Mouse (Mus musculus) G1E-ER4 (cell line): ENCODE measurements around the gene Kif7. TPM values are rescaled to one million over a fixed set of nuclear protein-coding genes. Genes with fewer than 3 reads are reported as not detected.

Source experiments
- GATA1 ChIP-seq: IDR thresholded peaks from one replicate; pipeline ENCODE4 v1.8.0; 2012; ENCODE audit warnings: low read length, inconsistent platforms
- polyA plus RNA-seq: library from polyadenylated mRNA; stranded (reverse); fragments of >175 nt; gene quantifications from 2 replicates; pipeline ENCODE4 v1.2.3, GENCODE M21; 2012

Kif7 gene
- polyA plus RNA-seq, 1 experiment, result 31.4 TPM

DNA sequence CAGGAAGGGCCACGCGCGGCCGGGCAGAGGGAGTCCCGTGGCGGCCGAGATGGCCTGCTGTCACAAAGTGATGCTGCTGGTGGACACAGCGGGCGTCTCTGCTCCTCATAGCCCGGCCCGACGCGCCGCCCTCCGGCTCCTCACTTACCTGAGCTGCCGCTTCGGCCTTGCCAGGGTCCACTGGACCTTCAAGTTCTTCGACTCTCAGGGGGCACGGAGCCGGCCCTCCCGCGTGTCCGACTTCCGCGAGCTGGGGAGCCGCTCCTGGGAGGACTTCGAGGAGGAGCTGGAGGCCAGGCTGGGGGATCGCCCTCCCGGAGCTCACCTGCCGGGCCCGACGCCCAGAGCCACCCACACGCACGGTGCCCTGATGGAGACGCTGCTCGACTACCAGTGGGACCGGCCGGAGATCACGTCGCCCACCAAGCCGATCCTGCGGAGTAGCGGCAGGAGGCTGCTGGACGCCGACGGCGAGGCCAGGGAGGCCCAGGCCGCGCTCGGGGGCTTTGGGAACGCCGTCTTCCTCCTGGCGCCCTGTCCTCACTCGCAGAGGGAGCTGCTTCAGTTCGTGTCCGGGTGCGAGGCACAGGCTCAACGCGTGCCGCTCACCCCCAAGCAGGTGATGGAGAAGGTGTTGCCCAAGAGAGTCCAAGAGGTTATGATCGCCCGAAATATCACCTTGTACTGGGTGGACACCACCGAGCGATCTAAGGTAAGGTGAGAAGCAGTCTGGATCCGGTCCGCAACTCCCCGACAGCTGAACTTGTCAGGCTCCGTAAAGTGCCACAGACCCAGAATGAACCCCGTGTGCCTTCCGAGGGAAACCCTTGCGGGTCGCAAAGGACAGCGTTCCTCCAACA, 55.0 kb downstream of the Kif7 start:
- no peak for TF ChIP-seq GATA1

DNA sequence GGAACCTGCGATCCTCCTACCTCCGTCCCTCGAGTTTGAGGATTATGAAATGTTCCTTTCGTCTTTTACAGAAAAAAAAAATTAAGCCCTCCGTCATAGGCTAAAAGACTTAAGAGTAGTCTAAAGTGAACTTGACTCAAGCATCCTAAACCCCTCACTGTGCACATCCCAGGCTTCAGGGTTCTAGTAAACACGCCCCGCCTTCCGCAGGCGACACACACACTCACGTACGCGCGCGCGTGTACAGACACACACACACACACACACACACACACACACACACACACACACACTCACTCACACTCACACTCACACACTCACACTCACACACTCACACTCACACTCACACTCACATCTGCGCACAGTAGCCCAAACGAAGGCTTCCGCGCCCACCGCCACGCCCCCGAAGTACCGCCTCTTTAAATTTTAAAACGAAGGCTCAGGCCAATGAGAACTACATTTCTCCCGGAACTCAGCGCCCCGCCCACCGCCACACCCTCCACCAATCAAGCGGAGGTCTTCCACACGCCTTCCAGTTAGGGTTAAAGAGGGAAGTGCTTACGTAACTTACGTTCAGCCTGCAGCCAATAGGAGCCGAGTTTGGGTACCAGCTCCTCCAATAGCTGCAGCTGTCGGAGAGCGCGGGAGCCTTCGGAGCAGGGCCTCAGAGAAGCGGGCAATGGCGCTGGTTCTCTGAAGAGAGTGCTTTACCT, 55.8 kb downstream of the Kif7 start, which contains the start of gene Ticrr:
Ticrr (plus strand) TSS at position 619 of the 713 bp plus-strand sequence.
- no peak for TF ChIP-seq GATA1

DNA sequence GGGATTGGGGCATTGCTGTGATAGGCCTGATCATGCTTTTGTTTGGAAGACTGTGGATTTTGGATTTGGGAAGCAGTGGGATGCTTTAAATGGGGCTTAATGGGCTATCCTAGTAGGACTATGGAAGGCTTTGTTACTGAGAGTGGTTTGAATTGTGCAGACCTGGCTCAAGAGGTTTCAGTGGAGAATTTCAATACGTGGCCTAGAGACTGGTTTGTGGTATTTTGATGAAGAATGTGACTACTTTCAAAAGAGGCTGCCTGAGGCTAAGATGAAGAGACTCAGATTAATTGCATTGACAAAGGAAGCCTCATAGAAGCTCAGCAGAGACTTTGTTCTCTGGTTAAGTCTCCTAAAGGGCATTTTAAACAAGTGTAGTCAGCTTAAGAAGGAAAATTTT, 60.9 kb downstream of the Kif7 start:
- no peak for TF ChIP-seq GATA1

DNA sequence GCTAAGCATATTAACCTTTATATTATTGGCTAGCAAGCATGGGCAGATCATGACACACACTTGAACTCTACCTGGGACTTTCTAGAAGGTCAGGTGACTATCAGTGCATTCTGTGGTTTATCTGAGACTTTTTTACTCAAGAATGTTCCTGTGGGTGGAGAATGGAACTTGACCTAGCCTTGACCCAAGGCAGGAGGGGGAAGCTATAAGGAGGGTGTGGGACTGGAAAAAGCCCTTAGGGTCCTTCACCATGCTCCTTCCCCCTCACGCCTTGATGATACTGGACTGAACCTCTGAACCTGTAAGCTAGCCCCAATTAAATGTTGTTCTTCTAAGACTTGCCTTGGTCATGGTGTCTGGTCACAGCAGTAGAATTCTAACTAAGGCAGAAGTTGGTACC, 61.3 kb downstream of the Kif7 start:
- no peak for TF ChIP-seq GATA1

DNA sequence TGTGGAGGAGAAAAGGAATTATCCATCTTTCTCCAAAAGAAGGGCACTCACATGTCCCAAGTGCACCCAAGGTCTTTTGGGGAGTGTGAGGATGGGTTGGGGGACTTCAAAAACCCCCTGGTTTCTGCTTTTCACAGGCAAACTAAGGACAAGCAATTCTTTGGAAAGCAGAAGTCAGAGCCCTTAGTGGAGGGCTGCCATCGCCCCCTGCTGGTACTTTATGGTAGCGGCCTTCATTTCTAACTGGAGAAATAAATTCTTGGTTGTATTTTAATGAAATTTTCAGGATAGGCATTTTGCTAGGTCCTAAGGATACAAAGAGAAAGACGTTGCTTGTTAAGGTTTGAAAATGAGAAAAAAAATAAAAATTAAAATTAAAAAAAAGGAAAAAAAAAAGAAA, 66.5 kb downstream of the Kif7 start:
- TF ChIP-seq GATA1, result no peak

Other genes starting within 250 kb of the Kif7 start
- gene Polg, start 249.4 kb downstream of the Kif7 start, polyA plus RNA-seq, result 153 and 196 TPM in 2 replicates
- not detected in 2 replicates for gene Rhcg, start 98.1 kb downstream of the Kif7 start, polyA plus RNA-seq
- gene Ticrr, start 55.5 kb downstream of the Kif7 start, polyA plus RNA-seq, result 18.2 and 19.3 TPM in 2 replicates
- not detected in 2 replicates for gene Plin1, start 17.2 kb upstream of the Kif7 start, polyA plus RNA-seq
- gene Pex11a, start 27.4 kb upstream of the Kif7 start, polyA plus RNA-seq, result 4.3 and 5.5 TPM in 2 replicates
- gene Wdr93, start 27.4 kb upstream of the Kif7 start, polyA plus RNA-seq, result 0.03 TPM in 1 of 2 replicates, not detected in the other
- not detected in 2 replicates for gene Mesp1, start 78.1 kb upstream of the Kif7 start, polyA plus RNA-seq
- not detected in 2 replicates for gene Mesp2, start 95.0 kb upstream of the Kif7 start, polyA plus RNA-seq
- gene Anpep, start 145.3 kb upstream of the Kif7 start, polyA plus RNA-seq, result not detected in 2 replicates
- gene Ap3s2, start 204.9 kb upstream of the Kif7 start, polyA plus RNA-seq, result 10.0 and 11.9 TPM in 2 replicates
- gene Arpin, start 219.6 kb upstream of the Kif7 start, polyA plus RNA-seq, result not detected in 2 replicates